Mouse (Mus musculus) testis, postnatal 14 days (tissue): Measurements from ENCODE around the gene Lyg1.
"Not testable (repeated sequence)": the region's sequence is repeated elsewhere in the genome, so short reads cannot be mapped to it uniquely, and the experiment has no call there.

ENCODE experiments used
- DNase-seq: peaks from one replicate; pipeline ENCODE4 v3.0.0; 2021; ENCODE audit warnings: low spot score

Gene Lyg1

GRCm38 (mm10) chr1:37957659-37958058 is at the start of gene Lyg1:
TSS of gene Lyg1 (minus strand) at chr1:37957759.
- no peak for DNase-seq

GRCm38 (mm10) chr1:38006741-38007140 is 49.2 kb upstream of the Lyg1 start:
- DNase-seq = no peak

GRCm38 (mm10) chr1:38003046-38003445 is 45.5 kb upstream of the Lyg1 start:
- DNase-seq = no peak

- DNase-seq = no peak
Measured at GRCm38 (mm10) chr1:38001956-38002355, 44.4 kb upstream of the Lyg1 start.

- no peak for DNase-seq
Measured at GRCm38 (mm10) chr1:38000844-38001243, 43.3 kb upstream of the Lyg1 start.

GRCm38 (mm10) chr1:37999552-37999951 is 42.0 kb upstream of the Lyg1 start:
- DNase-seq = no peak

GRCm38 (mm10) chr1:37998371-37999199 is 41.0 kb upstream of the Lyg1 start:
- DNase-seq = no peak

- peak; percentile 96 for DNase-seq
Measured at GRCm38 (mm10) chr1:37997867-37998266, 40.3 kb upstream of the Lyg1 start, which contains the start of the genes Txndc9 and Eif5b. TSS of gene Txndc9 (minus strand) at chr1:37997893. TSS of gene Eif5b (plus strand) at chr1:37998010.

- DNase-seq = peak; percentile 98
Measured at GRCm38 (mm10) chr1:37996877-37997484, 39.4 kb upstream of the Lyg1 start.

GRCm38 (mm10) chr1:37996226-37996625 is 38.7 kb upstream of the Lyg1 start:
- no peak for DNase-seq

- no peak for DNase-seq
Measured at GRCm38 (mm10) chr1:37987856-37988255, 30.3 kb upstream of the Lyg1 start.

GRCm38 (mm10) chr1:37985764-37986323 is 28.3 kb upstream of the Lyg1 start:
- DNase-seq = peak; percentile 21

- DNase-seq = no peak
Measured at GRCm38 (mm10) chr1:37984326-37984725, 26.8 kb upstream of the Lyg1 start.

- DNase-seq = no peak
Measured at GRCm38 (mm10) chr1:37977303-37977702, 19.7 kb upstream of the Lyg1 start.

- not testable (repeated sequence) for DNase-seq
Measured at GRCm38 (mm10) chr1:37976666-37977065, 19.1 kb upstream of the Lyg1 start.

- no peak for DNase-seq
Measured at GRCm38 (mm10) chr1:37971520-37971919, 14.0 kb upstream of the Lyg1 start.

- no peak for DNase-seq
Measured at GRCm38 (mm10) chr1:37968746-37969145, 11.2 kb upstream of the Lyg1 start.

GRCm38 (mm10) chr1:37965571-37965970 is 8.0 kb upstream of the Lyg1 start:
- DNase-seq = no peak

- DNase-seq = no peak
Measured at GRCm38 (mm10) chr1:37959486-37959885, 1.9 kb upstream of the Lyg1 start.

GRCm38 (mm10) chr1:37958516-37958915 is 957 bp upstream of the Lyg1 start:
- no peak for DNase-seq

- DNase-seq = peak; percentile 21
Measured at GRCm38 (mm10) chr1:37956690-37957431, 698 bp downstream of the Lyg1 start.

GRCm38 (mm10) chr1:37955251-37955650 is 2.3 kb downstream of the Lyg1 start:
- DNase-seq = no peak
